Comparison of ENCODE assay signal across 8 mouse cellular contexts in genomic region chr4:134852438-134853255, GRCm38 (mm10). TPM values are rescaled to one million over a fixed set of nuclear protein-coding genes. Genes with fewer than 3 reads are reported as not detected.
DNase-seq lines count a peak whose midpoint lies in the region; ATAC-seq and TF ChIP-seq lines count a peak whose summit lies in the region.

No protein-coding gene starts in this region.

- no peaks in the 10 kb centered on the region; the same call in 1 of the 2 replicates for H3K27me3 ChIP-seq in forebrain, postnatal 0 days (ENCODE audit: insufficient read depth, low read length)
- H3K27me3 ChIP-seq in kidney, postnatal 0 days (ENCODE audit: insufficient read depth, low read length): no peaks in the 10 kb centered on the region

- no peak; the same call in 1 of the 2 replicates for TF ChIP-seq CTCF in left cerebral cortex, adult 2 months (IDR thresholded peaks at IDR 0.05)
- no peak for TF ChIP-seq CTCF in forebrain, postnatal 0 days (IDR thresholded peaks at IDR 0.05; ENCODE audit: low read depth)
- TF ChIP-seq CTCF in kidney, postnatal 0 days (IDR thresholded peaks at IDR 0.05; ENCODE audit: low read depth): no peak

- no peaks in the 10 kb centered on the region for H3K9me3 ChIP-seq in forebrain, postnatal 0 days (ENCODE audit: low read length)
- H3K9me3 ChIP-seq in kidney, postnatal 0 days (replicated peaks; ENCODE audit: low read length): no peaks in the 10 kb centered on the region

- H3K9ac ChIP-seq in forebrain, postnatal 0 days: peak overlapping the region; percentile 99
- peak overlapping the region; percentile 92 for H3K9ac ChIP-seq in kidney, postnatal 0 days (ENCODE audit: low read depth, low read length)

- peak overlapping the region; percentile 91 for H3K4me3 ChIP-seq in left cerebral cortex, adult 2 months
- H3K4me3 ChIP-seq in forebrain, postnatal 0 days (ENCODE audit: low read depth, low read length): peak overlapping the region; percentile 99
- peak overlapping the region; percentile 96 for H3K4me3 ChIP-seq in kidney, postnatal 0 days (replicated peaks; ENCODE audit: low read depth, low read length)

- H3K27ac ChIP-seq in left cerebral cortex, adult 2 months: peak overlapping the region; percentile 98
- H3K27ac ChIP-seq in forebrain, postnatal 0 days (ENCODE audit: low read depth, low read length): peak overlapping the region; percentile 99
- peak overlapping the region; percentile 78 for H3K27ac ChIP-seq in kidney, postnatal 0 days

- peak; percentile 51 for DNase-seq in left cerebral cortex, adult 2 months (ENCODE audit: extremely low spot score in 1 of 2, low spot score in 2 of 2)
- DNase-seq in left cerebral cortex, adult 18-20 months (ENCODE audit: low spot score in 2 of 2): no peak
- peak; percentile 38 for DNase-seq in c-Kit-positive CD71-positive TER-119-positive erythroid progenitor cells, embryonic 14.5 days (ENCODE audit: low spot score)
- no peak for DNase-seq in forebrain, postnatal 0 days
- DNase-seq in kidney, postnatal 0 days (ENCODE audit: low spot score): no peak
- peak; percentile 53 for DNase-seq in lung, postnatal 10 days
- peak; percentile 36 for DNase-seq in right cerebral cortex, postnatal 14 days
- peak; percentile 28 to 33 for DNase-seq in urinary bladder, postnatal 36 days (ENCODE audit: low spot score in 2 of 2)

- intact Hi-C loops in left cerebral cortex, adult 2 months (cut with DNase I): loop anchor here (5.0 kb wide), 1 partner anchor 70 kb away; the partner anchor contains the start of gene Rsrp1

- peaks cover 15% of the 10 kb centered on the region for H3K4me1 ChIP-seq in forebrain, postnatal 0 days (ENCODE audit: insufficient read depth)
- peaks cover 7% of the 10 kb centered on the region; the same call in 1 of the 2 replicates for H3K4me1 ChIP-seq in kidney, postnatal 0 days (replicated peaks; ENCODE audit: insufficient read depth, low read length)

- H3K36me3 ChIP-seq in forebrain, postnatal 0 days (ENCODE audit: insufficient read depth): no peaks in the 10 kb centered on the region
- H3K36me3 ChIP-seq in kidney, postnatal 0 days (ENCODE audit: insufficient read depth, low read length): no peaks in the 10 kb centered on the region

- ATAC-seq in forebrain, postnatal 0 days: peak; percentile 1; the same call in 1 of the 2 replicates
- peak; percentile 33 for ATAC-seq in kidney, postnatal 0 days (replicated peaks; ENCODE audit: low FRiP score, low read depth)

- H3K4me2 ChIP-seq in forebrain, postnatal 0 days (ENCODE audit: low read depth): peak overlapping the region; percentile 63
- peak overlapping the region; percentile 88 for H3K4me2 ChIP-seq in kidney, postnatal 0 days (ENCODE audit: low read length)

- under 1% methylated on average over 77 of the region's 106 CpGs for WGBS in forebrain, postnatal 0 days
- WGBS in kidney, postnatal 0 days: under 1% methylated on average over 67 of the region's 106 CpGs

RNA-seq across cellular contexts. Expression of gene Maco1, which starts 0.5 kb away (rescaled TPM):
- total RNA-seq in left cerebral cortex, adult 2 months (2021): 10 to 100 TPM; 52.4 to 54.2 TPM
- total RNA-seq in left cerebral cortex, adult 18-20 months (2021): 10 to 100 TPM; 55.2 to 55.3 TPM
- total RNA-seq in forebrain, postnatal 0 days (2014; rRNA removed): 84.2 and 103 TPM in 2 replicates
- 55.1 and 78.4 TPM in 2 replicates for polyA plus RNA-seq in forebrain, postnatal 0 days (2015; fragmentation: Nextera tagmentation; extraction: Ambion mirVana)
- 31.2 and 32.4 TPM in 2 replicates for polyA plus RNA-seq in kidney, postnatal 0 days (2015; fragmentation: Nextera tagmentation; extraction: Ambion mirVana)

RNA-seq across cellular contexts. Expression of gene Rhd, which starts 11.7 kb away (rescaled TPM):
- total RNA-seq in left cerebral cortex, adult 2 months (2021): not detected
- not detected for total RNA-seq in left cerebral cortex, adult 18-20 months (2021)
- total RNA-seq in forebrain, postnatal 0 days (2014; rRNA removed): 0.19 and 0.38 TPM in 2 replicates
- polyA plus RNA-seq in forebrain, postnatal 0 days (2015; fragmentation: Nextera tagmentation; extraction: Ambion mirVana): 0.14 and 0.70 TPM in 2 replicates
- polyA plus RNA-seq in kidney, postnatal 0 days (2015; fragmentation: Nextera tagmentation; extraction: Ambion mirVana): 0.32 and 0.40 TPM in 2 replicates

Comparison
In these comparisons a context has a peak if more than half of its experiments do, and no peak if none do; other contexts are left out.
1. DNase-seq: peak in left cerebral cortex, adult 2 months (2 of 2), c-Kit-positive CD71-positive TER-119-positive erythroid progenitor cells, embryonic 14.5 days (single experiment), lung, postnatal 10 days (single experiment), right cerebral cortex, postnatal 14 days (single experiment) and urinary bladder, postnatal 36 days (2 of 2); none in left cerebral cortex, adult 18-20 months (0 of 2), forebrain, postnatal 0 days (single experiment) and kidney, postnatal 0 days (single experiment).
2. Peak in every context shown above with its lines, with median percentiles within 50 percentile points of each other: H3K27ac ChIP-seq and H3K4me3 ChIP-seq.